Mouse (Mus musculus): ENCODE data around the gene Epha4. TPM values are rescaled to one million over a fixed set of nuclear protein-coding genes. Genes with fewer than 3 reads are reported as not detected.
A peak's percentile ranks its signal among the peaks of the same experiment; 100 is the strongest.

The Epha4 gene
- total and polyA plus RNA-seq, 2 experiments from 2014 or later = 58.7 to 111 TPM

DNA sequence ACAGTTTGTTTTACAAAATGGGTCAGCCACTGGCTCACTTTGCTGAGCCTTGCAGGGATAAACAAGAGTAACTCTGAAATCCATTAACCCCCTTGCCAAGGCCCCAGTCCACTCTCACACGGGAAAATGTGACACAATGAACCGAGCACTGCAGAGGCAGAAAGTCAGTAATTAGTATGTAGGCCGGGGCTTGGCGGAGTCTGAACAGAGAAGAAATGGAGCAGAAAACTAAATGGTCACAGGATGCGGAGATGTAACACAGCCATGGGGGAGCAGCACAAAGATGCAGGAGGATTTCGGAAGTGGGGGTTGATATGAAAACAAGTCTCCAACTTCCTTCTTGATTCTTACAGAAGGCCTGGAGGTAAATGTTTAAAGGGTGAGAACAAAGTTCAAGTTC, 85.7 kb downstream of the Epha4 start:
- H3K4me2 ChIP-seq (ENCODE audit: low read depth) = no peak overlapping the region
- H3K4me1 ChIP-seq (ENCODE audit: insufficient read depth) = peaks cover 13% of the 10 kb centered on the region; the same call in 1 of the 2 replicates
- ATAC-seq (no peak), DNase-seq (no peak)
- no peaks in the 10 kb centered on the region for H3K9me3 ChIP-seq (ENCODE audit: low read length)
- H3K27me3 ChIP-seq (ENCODE audit: insufficient read depth, low read length) = no peaks in the 10 kb centered on the region
- 39% methylated on average over 6 of the region's 6 CpGs for WGBS
- TF ChIP-seq CTCF (IDR thresholded peaks at IDR 0.05; ENCODE audit: low read depth) = no peak
- no peak overlapping the region for H3K27ac ChIP-seq (ENCODE audit: low read depth, low read length)
- H3K36me3 ChIP-seq (ENCODE audit: insufficient read depth) = no peaks in the 10 kb centered on the region
- no peak overlapping the region for H3K9ac ChIP-seq
- no peak overlapping the region for H3K4me3 ChIP-seq (ENCODE audit: low read depth, low read length)

DNA sequence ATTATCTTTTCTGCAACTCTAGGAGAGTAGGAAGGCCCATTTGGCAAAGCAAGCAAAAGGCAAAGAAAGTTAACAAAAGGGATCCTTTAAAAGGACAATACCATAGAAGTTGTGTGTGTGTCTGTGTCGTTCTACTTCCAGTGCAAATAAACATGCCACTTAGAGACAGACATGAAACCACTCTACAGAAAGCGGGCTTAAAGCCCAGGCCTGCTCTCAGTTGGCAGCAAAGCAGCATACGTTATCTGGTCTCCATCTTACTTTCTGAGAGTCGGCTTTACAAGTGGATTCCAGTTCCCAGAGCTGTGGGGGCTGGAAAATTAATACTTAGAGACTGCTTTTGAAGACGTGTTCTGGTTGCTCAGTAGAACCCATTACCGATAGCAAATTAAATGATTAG, 87.9 kb downstream of the Epha4 start:
- WGBS = 36% methylated on average over 6 of the region's 6 CpGs
- Histone ChIP-seq H3K9me3 (ENCODE audit: low read length) (no peaks in the 10 kb centered on the region), H3K27me3 (ENCODE audit: insufficient read depth, low read length) (no peaks in the 10 kb centered on the region), H3K27ac (ENCODE audit: low read depth, low read length) (no peak overlapping the region), H3K4me2 (ENCODE audit: low read depth) (no peak overlapping the region), H3K36me3 (ENCODE audit: insufficient read depth) (no peaks in the 10 kb centered on the region), H3K9ac (no peak overlapping the region), H3K4me1 (ENCODE audit: insufficient read depth) (peaks cover 13% of the 10 kb centered on the region; the same call in 1 of the 2 replicates), H3K4me3 (ENCODE audit: low read depth, low read length) (no peak overlapping the region)
- peak; percentile 76 for DNase-seq
- peak; percentile 70 for ATAC-seq
- TF ChIP-seq CTCF (IDR thresholded peaks at IDR 0.05; ENCODE audit: low read depth) = no peak

DNA sequence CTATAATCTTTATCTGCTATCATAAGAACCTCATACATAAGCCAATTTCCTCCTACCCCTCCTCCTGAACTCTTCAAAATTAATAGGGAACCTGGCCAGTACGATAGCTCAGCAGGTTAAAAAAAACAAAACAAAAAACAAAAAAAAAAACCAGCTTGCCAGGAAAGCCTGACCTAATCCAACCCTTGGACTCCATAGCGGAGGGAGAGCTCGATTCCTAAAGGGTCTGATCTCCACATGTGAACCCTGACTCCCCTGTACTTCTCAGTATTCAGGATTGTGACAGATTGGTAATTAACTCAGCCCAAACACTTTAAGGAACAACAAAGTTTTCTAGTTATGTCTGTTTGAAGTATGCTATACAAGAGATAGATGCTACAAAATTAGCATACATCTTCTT, 89.7 kb downstream of the Epha4 start:
- WGBS = 82% methylated on average over 3 of the region's 3 CpGs
- no peak for TF ChIP-seq CTCF (IDR thresholded peaks at IDR 0.05; ENCODE audit: low read depth)
- no peaks in the 10 kb centered on the region for H3K36me3 ChIP-seq (ENCODE audit: insufficient read depth)

DNA sequence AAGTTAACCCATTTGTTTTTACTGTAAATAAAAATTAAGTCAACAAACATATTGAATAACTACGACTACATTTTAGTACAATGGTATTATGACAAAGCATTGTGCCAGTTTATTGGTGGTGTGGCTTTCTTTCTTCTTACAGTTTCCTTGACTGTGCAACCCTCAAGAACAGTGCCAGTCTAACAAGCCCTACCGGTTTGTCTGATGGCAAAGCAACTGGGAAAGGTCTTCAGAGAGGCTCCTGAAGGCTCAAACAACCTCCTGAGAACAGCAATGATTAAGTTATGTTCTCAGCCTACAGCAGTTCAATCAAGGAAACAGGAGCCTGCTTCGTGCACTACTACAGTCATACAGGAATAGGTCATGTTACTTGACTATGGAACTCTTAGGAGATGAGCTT, 93.8 kb downstream of the Epha4 start:
- no peaks in the 10 kb centered on the region for H3K36me3 ChIP-seq (ENCODE audit: insufficient read depth)
- no peak for TF ChIP-seq CTCF (IDR thresholded peaks at IDR 0.05; ENCODE audit: low read depth)
- H3K4me2 ChIP-seq (ENCODE audit: low read depth) = no peak overlapping the region
- no peak overlapping the region for H3K27ac ChIP-seq (ENCODE audit: low read depth, low read length)
- H3K4me1 ChIP-seq (ENCODE audit: insufficient read depth) = 0 out of 2 replicates have a peak, but pooled peaks cover 1% of the 10 kb centered on the region
- WGBS = 77% methylated on average over 3 of the region's 3 CpGs
- ATAC-seq (no peak), DNase-seq (no peak)
- no peak overlapping the region for H3K4me3 ChIP-seq (ENCODE audit: low read depth, low read length)
- H3K9me3 ChIP-seq (ENCODE audit: low read length) = no peaks in the 10 kb centered on the region
- H3K27me3 ChIP-seq (ENCODE audit: insufficient read depth, low read length) = no peaks in the 10 kb centered on the region
- no peak overlapping the region for H3K9ac ChIP-seq

More for the DNA sequence above, 89.7 kb downstream of the Epha4 start:
- ATAC-seq (no peak), DNase-seq (no peak)
- H3K9me3 ChIP-seq (ENCODE audit: low read length) = no peaks in the 10 kb centered on the region
- H3K9ac ChIP-seq = no peak overlapping the region
- no peak overlapping the region for H3K4me3 ChIP-seq (ENCODE audit: low read depth, low read length)
- no peak overlapping the region for H3K4me2 ChIP-seq (ENCODE audit: low read depth)
- peaks cover 13% of the 10 kb centered on the region; the same call in 1 of the 2 replicates for H3K4me1 ChIP-seq (ENCODE audit: insufficient read depth)
- H3K27ac ChIP-seq (ENCODE audit: low read depth, low read length) = no peak overlapping the region
- H3K27me3 ChIP-seq (ENCODE audit: insufficient read depth, low read length) = no peaks in the 10 kb centered on the region

DNA sequence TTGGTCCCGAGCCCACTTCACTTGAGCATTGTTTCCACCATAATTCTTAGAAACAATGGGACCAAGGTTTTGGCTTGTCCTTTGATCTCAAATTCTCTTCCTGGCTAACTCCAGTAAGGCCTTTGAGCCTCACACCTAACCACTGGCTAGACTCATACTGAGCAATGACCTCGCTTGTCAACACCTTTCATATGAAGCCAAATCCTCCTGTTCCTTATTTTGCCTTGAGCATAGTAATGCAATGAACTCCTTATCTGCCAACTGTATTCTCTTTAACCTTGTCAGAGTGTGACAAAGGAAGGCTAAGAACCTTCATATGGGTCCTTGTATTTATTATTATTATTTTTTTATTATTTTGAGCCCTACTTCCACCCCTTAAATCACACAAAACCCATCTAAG, 94.5 kb downstream of the Epha4 start:
- WGBS = 34% methylated on average over 2 of the region's 2 CpGs
- H3K27me3 ChIP-seq (ENCODE audit: insufficient read depth, low read length) = no peaks in the 10 kb centered on the region
- no peak for TF ChIP-seq CTCF (IDR thresholded peaks at IDR 0.05; ENCODE audit: low read depth)

DNA sequence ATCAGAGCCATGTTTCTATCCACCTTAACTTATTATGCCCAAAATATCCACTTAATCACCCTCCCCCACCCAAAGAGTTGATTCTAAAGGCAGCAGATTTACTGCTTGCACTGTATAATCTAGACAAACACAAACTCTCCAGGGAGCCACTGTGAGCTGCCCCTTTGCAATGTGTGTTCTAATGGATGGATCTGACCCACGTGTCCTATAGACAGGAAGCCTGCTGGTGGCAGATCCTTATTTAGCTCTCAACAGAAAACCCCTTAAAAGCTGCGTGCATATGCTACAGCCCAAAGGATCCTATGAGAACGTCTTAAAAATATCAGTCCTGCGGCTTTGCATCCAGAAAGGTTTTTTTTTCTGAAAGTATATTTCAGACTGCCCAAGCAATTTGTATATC, 98.0 kb downstream of the Epha4 start:
- DNase-seq (no peak), ATAC-seq (no peak)
- WGBS = 54% methylated on average over 4 of the region's 4 CpGs
- no peak overlapping the region for H3K4me2 ChIP-seq (ENCODE audit: low read depth)
- H3K36me3 ChIP-seq (ENCODE audit: insufficient read depth) = no peaks in the 10 kb centered on the region
- H3K4me3 ChIP-seq (ENCODE audit: low read depth, low read length) = no peak overlapping the region
- H3K4me1 ChIP-seq (ENCODE audit: insufficient read depth) = no peaks in the 10 kb centered on the region
- no peak overlapping the region for H3K9ac ChIP-seq
- H3K27ac ChIP-seq (ENCODE audit: low read depth, low read length) = no peak overlapping the region
- H3K27me3 ChIP-seq (ENCODE audit: insufficient read depth, low read length) = no peaks in the 10 kb centered on the region
- no peaks in the 10 kb centered on the region for H3K9me3 ChIP-seq (ENCODE audit: low read length)
- no peak for TF ChIP-seq CTCF (IDR thresholded peaks at IDR 0.05; ENCODE audit: low read depth)

More for the DNA sequence above, 94.5 kb downstream of the Epha4 start:
- H3K4me1 ChIP-seq (ENCODE audit: insufficient read depth) = no peaks in the 10 kb centered on the region
- no peaks in the 10 kb centered on the region for H3K9me3 ChIP-seq (ENCODE audit: low read length)
- ATAC-seq = no peak
- DNase-seq = no peak
- no peak overlapping the region for H3K9ac ChIP-seq
- H3K27ac ChIP-seq (ENCODE audit: low read depth, low read length) = no peak overlapping the region
- H3K4me2 ChIP-seq (ENCODE audit: low read depth) = no peak overlapping the region
- H3K4me3 ChIP-seq (ENCODE audit: low read depth, low read length) = no peak overlapping the region
- no peaks in the 10 kb centered on the region for H3K36me3 ChIP-seq (ENCODE audit: insufficient read depth)

DNA sequence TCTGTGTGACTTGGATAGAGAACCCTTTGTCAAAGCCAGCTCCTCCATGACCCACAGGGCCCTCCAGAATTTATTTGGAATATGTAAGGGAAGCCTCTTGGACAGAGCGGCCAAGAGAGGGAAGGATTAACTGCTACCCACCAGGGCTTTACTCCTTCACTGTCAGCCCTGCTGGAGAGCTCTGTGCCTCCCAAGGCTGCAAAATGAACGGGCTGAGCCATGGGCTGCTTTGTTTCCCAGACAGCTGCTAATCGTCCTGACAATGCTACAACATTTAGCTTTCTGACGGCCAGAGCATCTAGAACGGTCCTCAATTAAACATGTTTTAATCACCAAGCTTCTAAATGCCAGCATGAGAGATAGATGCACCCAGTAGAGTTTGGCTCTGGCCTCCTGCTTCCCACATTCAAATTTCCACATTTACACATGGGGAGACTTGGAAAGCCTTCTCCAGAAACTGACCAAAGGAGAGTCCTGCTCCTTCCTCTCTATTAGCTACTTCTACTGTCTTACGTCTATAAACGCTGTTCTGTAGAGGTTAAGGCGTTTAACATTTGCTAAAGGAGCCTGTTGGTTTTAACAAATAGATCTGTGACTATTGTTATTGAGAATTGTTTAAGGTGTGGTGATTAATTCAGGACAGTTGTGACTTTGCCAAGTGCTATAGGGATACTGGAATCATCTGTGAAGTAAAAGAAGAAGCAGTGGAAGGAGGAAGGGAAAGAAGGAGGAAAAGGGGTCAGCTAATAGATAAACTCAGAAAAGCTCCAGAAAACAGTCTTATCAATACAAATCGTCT, 101.8 kb downstream of the Epha4 start:
- Histone ChIP-seq H3K4me2 (ENCODE audit: low read depth) (no peak overlapping the region), H3K4me3 (ENCODE audit: low read depth, low read length) (no peak overlapping the region), H3K27me3 (ENCODE audit: insufficient read depth, low read length) (no peaks in the 10 kb centered on the region), H3K9ac (no peak overlapping the region), H3K36me3 (ENCODE audit: insufficient read depth) (no peaks in the 10 kb centered on the region), H3K27ac (ENCODE audit: low read depth, low read length) (no peak overlapping the region), H3K4me1 (ENCODE audit: insufficient read depth) (peaks cover 7% of the 10 kb centered on the region), H3K9me3 (ENCODE audit: low read length) (no peaks in the 10 kb centered on the region)
- WGBS = 37% methylated on average over 9 of the region's 9 CpGs
- no peak for TF ChIP-seq CTCF (IDR thresholded peaks at IDR 0.05; ENCODE audit: low read depth)
- ATAC-seq = no peak
- no peak for DNase-seq

All from forebrain, postnatal 0 days (tissue).